9 mouse cellular contexts compared by ENCODE assay signal in genomic region chr3:38254896-38255295, GRCm38 (mm10).
A peak's percentile ranks its signal among the peaks of the same experiment; 100 is the strongest.
DNase-seq lines count a peak whose midpoint lies in the region; ATAC-seq lines count a peak whose summit lies in the region.
"Had no signal": no experiment of that assay in that cellular context is flagged by ENCODE, and none has a peak within 500 bp of the region (broad histone marks: within the 10 kb centered on the region; RNA-seq: fewer than 3 reads in every experiment).

No protein-coding gene starts in this region.

- DNase-seq in forebrain, embryonic 14.5 days (ENCODE audit: low spot score): peak; percentile 93
- DNase-seq in cerebellum, adult 18-20 months: peak; percentile 39 to 62
- DNase-seq in gastrocnemius, postnatal 36 days: peak; percentile 58 to 75
- DNase-seq in left cerebral cortex, postnatal 4 days: peak; percentile 95
- DNase-seq in right cerebral cortex, postnatal 10 days (ENCODE audit: low spot score in 2 of 2): peak; percentile 82 to 85

- H3K4me1 ChIP-seq in forebrain, embryonic 14.5 days (ENCODE audit: control insufficient read depth, insufficient read depth, low read length): no peaks in the 10 kb centered on the region; the same call in 1 of the 2 replicates
- peaks cover 10% of the 10 kb centered on the region; the same call in 1 of the 2 replicates for H3K4me1 ChIP-seq in forebrain, embryonic 12.5 days
- H3K4me1 ChIP-seq in kidney, embryonic 14.5 days (ENCODE audit: control insufficient read depth, insufficient read depth, low read length): no peaks in the 10 kb centered on the region

- no peaks in the 10 kb centered on the region for H3K9me3 ChIP-seq in forebrain, embryonic 14.5 days (replicated peaks; ENCODE audit: control insufficient read depth, low read length)
- H3K9me3 ChIP-seq in forebrain, embryonic 12.5 days: no peaks in the 10 kb centered on the region
- H3K9me3 ChIP-seq in kidney, embryonic 14.5 days (ENCODE audit: control insufficient read depth, low read length): no peaks in the 10 kb centered on the region
- H3K9me3 ChIP-seq: embryonic facial prominence, embryonic 15.5 days had no signal

- ATAC-seq in forebrain, embryonic 14.5 days: peak; percentile 91
- no peak for ATAC-seq in forebrain, embryonic 12.5 days (ENCODE audit: low FRiP score)
- ATAC-seq in kidney, embryonic 14.5 days (ENCODE audit: low FRiP score, low TSS enrichment): peak; percentile 39; the same call in 1 of the 2 replicates
- no peak for ATAC-seq in activated CD4-positive, CD25-positive, alpha-beta regulatory T cell, adult 4 months

- H3K36me3 ChIP-seq in forebrain, embryonic 14.5 days (ENCODE audit: control insufficient read depth, insufficient read depth, low read length): no peaks in the 10 kb centered on the region
- H3K36me3 ChIP-seq in forebrain, embryonic 12.5 days (replicated peaks): no peaks in the 10 kb centered on the region
- no peaks in the 10 kb centered on the region for H3K36me3 ChIP-seq in kidney, embryonic 14.5 days (ENCODE audit: control insufficient read depth, insufficient read depth, low read length)
- H3K36me3 ChIP-seq: embryonic facial prominence, embryonic 15.5 days had no signal

- no peak overlapping the region for H3K9ac ChIP-seq in forebrain, embryonic 14.5 days (ENCODE audit: low read length)
- no peak overlapping the region for H3K9ac ChIP-seq in forebrain, embryonic 12.5 days
- no peak overlapping the region for H3K9ac ChIP-seq in kidney, embryonic 14.5 days (ENCODE audit: low read depth, low read length)
- H3K9ac ChIP-seq: embryonic facial prominence, embryonic 15.5 days had no signal

- 56% methylated on average over 2 of the region's 2 CpGs for WGBS in forebrain, embryonic 14.5 days
- WGBS in forebrain, embryonic 12.5 days: 88% methylated on average over 2 of the region's 2 CpGs
- WGBS in kidney, embryonic 14.5 days: 72% methylated on average over 2 of the region's 2 CpGs

- no peak overlapping the region for H3K27ac ChIP-seq in forebrain, embryonic 14.5 days (ENCODE audit: low read depth, low read length)
- no peak overlapping the region for H3K27ac ChIP-seq in forebrain, embryonic 12.5 days
- no peak overlapping the region for H3K27ac ChIP-seq in kidney, embryonic 14.5 days (ENCODE audit: low read depth, low read length)
- H3K27ac ChIP-seq: embryonic facial prominence, embryonic 15.5 days had no signal

- no peak overlapping the region for H3K4me2 ChIP-seq in forebrain, embryonic 14.5 days (ENCODE audit: low read length)
- no peak overlapping the region for H3K4me2 ChIP-seq in forebrain, embryonic 12.5 days
- H3K4me2 ChIP-seq in kidney, embryonic 14.5 days (replicated peaks; ENCODE audit: low read depth, low read length): no peak overlapping the region
- H3K4me2 ChIP-seq: embryonic facial prominence, embryonic 15.5 days had no signal

- intact Hi-C loops in gastrocnemius, postnatal 36 days (cut with DNase I): loop anchor here (2.0 to 10.0 kb wide), 2 partner anchors 230 to 596 kb away; partner anchors contain the start of gene Ankrd50
- intact Hi-C loops in left cerebral cortex, postnatal 4 days (cut with DNase I): loop anchor here (2.0 to 10.0 kb wide), 2 partner anchors 230 to 594 kb away; partner anchors contain the start of gene Ankrd50

- no peaks in the 10 kb centered on the region for H3K27me3 ChIP-seq in forebrain, embryonic 14.5 days (replicated peaks; ENCODE audit: control insufficient read depth, insufficient read depth, low read length)
- H3K27me3 ChIP-seq in forebrain, embryonic 12.5 days: no peaks in the 10 kb centered on the region
- H3K27me3 ChIP-seq in kidney, embryonic 14.5 days (ENCODE audit: control insufficient read depth, insufficient read depth, low read length): no peaks in the 10 kb centered on the region
- H3K27me3 ChIP-seq: embryonic facial prominence, embryonic 15.5 days had no signal

- H3K4me3 ChIP-seq in forebrain, embryonic 14.5 days (ENCODE audit: low read depth, low read length): no peak overlapping the region
- no peak overlapping the region for H3K4me3 ChIP-seq in forebrain, embryonic 12.5 days (replicated peaks)
- H3K4me3 ChIP-seq in kidney, embryonic 14.5 days (ENCODE audit: low read length): no peak overlapping the region
- H3K4me3 ChIP-seq: embryonic facial prominence, embryonic 15.5 days had no signal

Comparison
In these comparisons a context has a peak if more than half of its experiments do, and no peak if none do; other contexts are left out.
1. ATAC-seq: peak in forebrain, embryonic 14.5 days (single experiment) and kidney, embryonic 14.5 days (single experiment); none in forebrain, embryonic 12.5 days (single experiment) and activated CD4-positive, CD25-positive, alpha-beta regulatory T cell, adult 4 months (single experiment).
2. Peak in every context shown above with its lines, with median percentiles within 50 percentile points of each other: DNase-seq.